8 mouse cellular contexts compared by ENCODE assay signal in genomic region chr12:8913701-8914340, GRCm38 (mm10). TPM values are rescaled to one million over a fixed set of nuclear protein-coding genes. Genes with fewer than 3 reads are reported as not detected.
DNase-seq lines count a peak whose midpoint lies in the region; ATAC-seq lines count a peak whose summit lies in the region.

No protein-coding gene starts in this region.

- ATAC-seq in heart, embryonic 11.5 days (replicated peaks; ENCODE audit: insufficient number of reproducible peaks, low FRiP score, low TSS enrichment), result no peak
- peak; percentile 85 for ATAC-seq in embryonic facial prominence, embryonic 11.5 days (replicated peaks; ENCODE audit: insufficient number of reproducible peaks, low FRiP score, low TSS enrichment, low read depth)
- ATAC-seq in kidney, embryonic 15.5 days (replicated peaks; ENCODE audit: low FRiP score), result peak; percentile 52
- no peak for ATAC-seq in megakaryocyte-erythroid progenitor cell, adult 5-6 weeks (replicated peaks; ENCODE audit: low FRiP score, low TSS enrichment, poor library complexity, severe bottlenecking)

- no peaks in the 10 kb centered on the region for H3K9me3 ChIP-seq in heart, embryonic 11.5 days (replicated peaks; ENCODE audit: control insufficient read depth, low read length)
- H3K9me3 ChIP-seq in embryonic facial prominence, embryonic 11.5 days (replicated peaks; ENCODE audit: control insufficient read depth, low read length), result no peaks in the 10 kb centered on the region
- H3K9me3 ChIP-seq in kidney, embryonic 15.5 days (replicated peaks), result no peaks in the 10 kb centered on the region

- H3K27ac ChIP-seq in heart, embryonic 11.5 days (ENCODE audit: low read depth, low read length), result peak overlapping the region; percentile 60; the same call in 1 of the 2 replicates
- peak overlapping the region; percentile 47 for H3K27ac ChIP-seq in embryonic facial prominence, embryonic 11.5 days (replicated peaks; ENCODE audit: low read depth, low read length)
- H3K27ac ChIP-seq in kidney, embryonic 15.5 days, result peak overlapping the region; percentile 90

- intact Hi-C loops in heart, postnatal 25 days (cut with DNase I), result no loop called here

- no peaks in the 10 kb centered on the region for H3K36me3 ChIP-seq in heart, embryonic 11.5 days (ENCODE audit: control insufficient read depth, insufficient read depth, low read length)
- H3K36me3 ChIP-seq in embryonic facial prominence, embryonic 11.5 days (replicated peaks; ENCODE audit: control insufficient read depth, insufficient read depth, low read depth, low read length), result no peaks in the 10 kb centered on the region
- H3K36me3 ChIP-seq in kidney, embryonic 15.5 days, result no peaks in the 10 kb centered on the region

- no peak overlapping the region for H3K4me3 ChIP-seq in heart, embryonic 11.5 days (ENCODE audit: low read depth, low read length)
- no peak overlapping the region for H3K4me3 ChIP-seq in embryonic facial prominence, embryonic 11.5 days (ENCODE audit: low read depth, low read length)
- H3K4me3 ChIP-seq in kidney, embryonic 15.5 days (replicated peaks), result no peak overlapping the region

- no peaks in the 10 kb centered on the region for H3K27me3 ChIP-seq in heart, embryonic 11.5 days (ENCODE audit: control insufficient read depth, insufficient read depth, low read length)
- H3K27me3 ChIP-seq in embryonic facial prominence, embryonic 11.5 days (ENCODE audit: control insufficient read depth, insufficient read depth, low read length), result no peaks in the 10 kb centered on the region
- H3K27me3 ChIP-seq in kidney, embryonic 15.5 days, result no peaks in the 10 kb centered on the region

- no peak overlapping the region for H3K9ac ChIP-seq in heart, embryonic 11.5 days (ENCODE audit: low read depth, low read length)
- H3K9ac ChIP-seq in embryonic facial prominence, embryonic 11.5 days (replicated peaks; ENCODE audit: low read length), result peak overlapping the region; percentile 1; the same call in 1 of the 2 replicates
- H3K9ac ChIP-seq in kidney, embryonic 15.5 days, result 0 out of 2 replicates have a peak overlapping the region, but pooled peaks have one; percentile 23

- no peak for DNase-seq in heart, postnatal 25 days (ENCODE audit: low spot score)
- DNase-seq in adrenal gland, adult 8-10 months, result peak; percentile 49
- peak; percentile 89 for DNase-seq in embryonic facial prominence, embryonic 11.5 days (ENCODE audit: low spot score)
- DNase-seq in testis, postnatal 14 days (ENCODE audit: low spot score), result peak; percentile 54
- no peak for DNase-seq in layer of hippocampus, postnatal 25 days (ENCODE audit: extremely low spot score in 1 of 2, low spot score in 1 of 2)

- 62% methylated on average over 9 of the region's 9 CpGs for WGBS in heart, embryonic 11.5 days (ENCODE audit: insufficient replicate concordance)
- WGBS in embryonic facial prominence, embryonic 11.5 days, result 24% methylated on average over 9 of the region's 9 CpGs
- WGBS in kidney, embryonic 15.5 days, result 38% methylated on average over 9 of the region's 9 CpGs

- peaks cover 24% of the 10 kb centered on the region for H3K4me1 ChIP-seq in heart, embryonic 11.5 days (ENCODE audit: control insufficient read depth, insufficient read depth, low read length)
- H3K4me1 ChIP-seq in embryonic facial prominence, embryonic 11.5 days (ENCODE audit: control insufficient read depth, insufficient read depth, low read length), result peaks cover 5% of the 10 kb centered on the region
- H3K4me1 ChIP-seq in kidney, embryonic 15.5 days, result peaks cover 42% of the 10 kb centered on the region

- H3K4me2 ChIP-seq in heart, embryonic 11.5 days, result no peak overlapping the region
- H3K4me2 ChIP-seq in embryonic facial prominence, embryonic 11.5 days (ENCODE audit: low read depth, low read length), result no peak overlapping the region
- H3K4me2 ChIP-seq in kidney, embryonic 15.5 days, result no peak overlapping the region

RNA-seq across cellular contexts. Expression of gene Laptm4a, which starts 7.6 kb away (rescaled TPM):
- 125 and 268 TPM in 2 replicates for polyA plus RNA-seq in heart, embryonic 11.5 days (2014; fragmentation: Nextera tagmentation; extraction: Ambion mirVana)
- total RNA-seq in heart, postnatal 25 days (2021), result 100 to 1,000 TPM; 332 to 350 TPM
- 100 to 1,000 TPM; 509 to 681 (median 626) TPM for total RNA-seq in adrenal gland, adult 8-10 months (2022)
- 224 and 243 TPM in 2 replicates for polyA plus RNA-seq in embryonic facial prominence, embryonic 11.5 days (2014; fragmentation: Nextera tagmentation; extraction: Ambion mirVana)
- 338 and 401 TPM in 2 replicates for polyA plus RNA-seq in kidney, embryonic 15.5 days (2015; fragmentation: Nextera tagmentation; extraction: Ambion mirVana)
- 100 to 1,000 TPM; 222 to 223 TPM for total RNA-seq in layer of hippocampus, postnatal 25 days (2021)
- total RNA-seq in megakaryocyte-erythroid progenitor cell, adult 5-6 weeks (2014; fragmentation: Nextera tagmentation), result 50.3 and 55.2 TPM in 2 replicates
- total RNA-seq in megakaryocyte-erythroid progenitor cell, adult 5-6 weeks (2017), result 104 and 135 TPM in 2 replicates

RNA-seq across cellular contexts. Expression of gene Matn3, which starts 33.9 kb away (rescaled TPM):
- polyA plus RNA-seq in heart, embryonic 11.5 days (2014; fragmentation: Nextera tagmentation; extraction: Ambion mirVana), result 0.67 and 1.3 TPM in 2 replicates
- total RNA-seq in heart, postnatal 25 days (2021), result not detected
- not detected for total RNA-seq in adrenal gland, adult 8-10 months (2022)
- 1.4 and 1.9 TPM in 2 replicates for polyA plus RNA-seq in embryonic facial prominence, embryonic 11.5 days (2014; fragmentation: Nextera tagmentation; extraction: Ambion mirVana)
- polyA plus RNA-seq in kidney, embryonic 15.5 days (2015; fragmentation: Nextera tagmentation; extraction: Ambion mirVana), result 0.27 and 0.60 TPM in 2 replicates
- not detected for total RNA-seq in layer of hippocampus, postnatal 25 days (2021)
- total RNA-seq in megakaryocyte-erythroid progenitor cell, adult 5-6 weeks (2014; fragmentation: Nextera tagmentation), result not detected in 2 replicates
- total RNA-seq in megakaryocyte-erythroid progenitor cell, adult 5-6 weeks (2017), result not detected in 2 replicates

RNA-seq across cellular contexts. Expression of gene Wdr35, which starts 59.9 kb away (rescaled TPM):
- polyA plus RNA-seq in heart, embryonic 11.5 days (2014; fragmentation: Nextera tagmentation; extraction: Ambion mirVana), result 12.5 and 14.5 TPM in 2 replicates
- total RNA-seq in heart, postnatal 25 days (2021), result 10 to 100 TPM; 12.6 to 12.9 TPM
- total RNA-seq in adrenal gland, adult 8-10 months (2022), result 10 to 100 TPM; 15.6 to 30.8 (median 23.5) TPM
- polyA plus RNA-seq in embryonic facial prominence, embryonic 11.5 days (2014; fragmentation: Nextera tagmentation; extraction: Ambion mirVana), result 25.3 and 27.5 TPM in 2 replicates
- 18.1 and 19.5 TPM in 2 replicates for polyA plus RNA-seq in kidney, embryonic 15.5 days (2015; fragmentation: Nextera tagmentation; extraction: Ambion mirVana)
- 10 to 100 TPM; 41.6 to 45.3 TPM for total RNA-seq in layer of hippocampus, postnatal 25 days (2021)
- total RNA-seq in megakaryocyte-erythroid progenitor cell, adult 5-6 weeks (2014; fragmentation: Nextera tagmentation), result 5.8 and 6.5 TPM in 2 replicates
- 5.4 and 7.5 TPM in 2 replicates for total RNA-seq in megakaryocyte-erythroid progenitor cell, adult 5-6 weeks (2017)

Comparison
In these comparisons a context has a peak if more than half of its experiments do, and no peak if none do; other contexts are left out.
1. ATAC-seq: peak in embryonic facial prominence, embryonic 11.5 days (single experiment) and kidney, embryonic 15.5 days (single experiment); none in heart, embryonic 11.5 days (single experiment) and megakaryocyte-erythroid progenitor cell, adult 5-6 weeks (single experiment).
2. DNase-seq: peak in adrenal gland, adult 8-10 months (single experiment), embryonic facial prominence, embryonic 11.5 days (single experiment) and testis, postnatal 14 days (single experiment); none in heart, postnatal 25 days (single experiment) and layer of hippocampus, postnatal 25 days (0 of 2).
3. Peak in every context shown above with its lines, with median percentiles within 50 percentile points of each other: H3K27ac ChIP-seq.